Mouse (Mus musculus): ENCODE measurements around the gene Amigo1.
"Not testable (repeated sequence)": the region's sequence is repeated elsewhere in the genome, so short reads cannot be mapped to it uniquely, and the experiment has no call there.

The Amigo1 gene

DNA sequence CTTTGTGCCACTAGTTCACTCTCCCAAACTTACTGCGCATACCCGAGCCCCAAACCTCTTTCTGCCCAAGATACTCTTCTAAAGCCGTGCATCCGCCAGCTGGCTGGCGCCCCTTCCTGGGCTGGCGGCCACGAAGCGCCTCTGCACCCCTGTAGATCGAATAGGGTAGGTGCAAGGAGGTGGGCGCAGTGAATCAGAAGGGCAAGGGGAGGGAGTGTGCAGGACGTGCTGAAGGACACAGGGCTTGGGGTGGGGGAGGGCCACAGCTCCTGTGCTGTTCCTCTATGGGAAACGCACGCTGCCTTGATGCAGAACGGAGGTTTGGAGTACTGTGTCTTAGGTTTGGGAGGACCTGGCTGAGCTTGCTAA is 24.6 kb downstream of the Amigo1 start, which contains the start of gene Atxn7l2:
Atxn7l2 (minus strand) TSS at position 164 of the 369 bp plus-strand sequence.
- DNase-seq: no peak

DNA sequence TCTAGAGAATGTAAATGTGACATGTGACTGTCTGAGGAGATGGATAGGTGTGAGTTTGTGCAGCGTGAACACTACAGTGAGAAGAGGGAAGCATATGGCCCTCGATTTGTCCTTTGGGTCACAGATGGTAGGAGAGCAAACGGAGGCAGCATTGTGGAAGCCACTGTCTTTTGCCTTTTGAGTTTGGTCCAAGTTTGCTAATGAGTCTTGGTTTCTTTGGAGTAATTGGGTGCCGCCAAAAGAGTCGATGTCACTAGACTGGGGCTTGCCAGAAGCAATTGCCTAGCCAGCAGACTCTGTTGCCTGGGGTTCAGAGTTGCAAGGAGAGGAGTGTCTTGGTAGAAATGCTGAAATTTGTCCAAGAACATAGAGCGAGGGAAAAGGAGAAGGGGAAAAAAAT is 25.7 kb downstream of the Amigo1 start:
- no peak for DNase-seq

DNA sequence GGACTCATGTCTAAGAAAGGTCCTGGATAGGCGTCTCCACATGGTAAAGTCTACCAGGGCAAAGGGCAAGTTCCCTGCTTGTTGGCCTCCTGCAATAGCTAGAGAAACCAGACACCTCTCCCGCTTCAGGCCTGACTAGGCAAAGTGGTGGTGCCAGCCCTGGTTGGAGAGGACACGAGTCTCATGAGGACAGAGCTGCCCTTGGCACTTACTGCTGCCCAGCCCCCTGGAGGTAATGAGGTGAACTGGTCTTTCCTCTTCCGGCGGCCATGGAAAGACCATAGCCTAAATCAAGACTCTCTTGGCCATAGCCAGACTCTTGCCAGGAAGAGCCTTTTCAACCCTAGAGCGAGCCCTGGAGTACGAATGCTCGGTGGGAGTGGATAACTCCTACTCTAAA is 26.3 kb downstream of the Amigo1 start:
- peak; percentile 28 for DNase-seq

DNA sequence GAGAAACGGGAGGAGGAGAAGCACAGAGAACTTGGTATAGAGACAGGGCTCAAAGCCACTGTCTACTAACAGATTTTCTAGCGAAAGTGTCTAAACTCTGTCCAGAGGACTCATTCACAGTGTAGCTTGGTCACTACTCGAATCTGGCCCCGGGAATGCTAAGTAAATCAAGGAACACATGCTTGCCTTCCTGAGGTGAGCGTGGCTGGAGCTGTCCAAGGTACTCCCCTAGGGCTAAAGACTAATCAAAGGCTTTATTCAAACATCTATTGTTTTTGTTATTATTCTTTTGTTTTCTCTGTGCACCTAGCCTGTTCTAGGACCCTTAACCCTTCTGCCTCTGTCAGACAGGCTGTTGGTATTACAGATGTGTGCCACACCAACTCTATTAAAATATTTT is 28.6 kb downstream of the Amigo1 start:
- no peak for DNase-seq

DNA sequence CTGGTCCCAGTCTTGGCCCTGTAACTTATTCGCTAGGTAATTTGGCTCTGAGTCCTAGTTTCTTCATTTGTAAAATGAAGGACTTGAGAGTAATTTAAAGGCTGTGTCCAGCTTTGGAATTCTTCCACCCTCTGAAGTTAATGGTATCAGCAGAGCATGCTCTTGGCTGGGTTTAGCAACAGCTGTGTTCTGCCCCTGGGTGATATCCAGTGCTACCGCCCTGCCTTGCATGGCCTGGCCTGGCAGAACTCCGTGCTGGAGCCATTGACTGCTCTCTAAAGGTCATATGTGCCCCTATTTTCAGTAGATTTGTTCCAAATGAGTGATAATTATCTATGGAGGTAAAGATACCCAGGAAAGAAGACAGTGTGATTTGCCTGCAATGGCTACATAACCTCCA is 34.5 kb downstream of the Amigo1 start:
- no peak for DNase-seq

DNA sequence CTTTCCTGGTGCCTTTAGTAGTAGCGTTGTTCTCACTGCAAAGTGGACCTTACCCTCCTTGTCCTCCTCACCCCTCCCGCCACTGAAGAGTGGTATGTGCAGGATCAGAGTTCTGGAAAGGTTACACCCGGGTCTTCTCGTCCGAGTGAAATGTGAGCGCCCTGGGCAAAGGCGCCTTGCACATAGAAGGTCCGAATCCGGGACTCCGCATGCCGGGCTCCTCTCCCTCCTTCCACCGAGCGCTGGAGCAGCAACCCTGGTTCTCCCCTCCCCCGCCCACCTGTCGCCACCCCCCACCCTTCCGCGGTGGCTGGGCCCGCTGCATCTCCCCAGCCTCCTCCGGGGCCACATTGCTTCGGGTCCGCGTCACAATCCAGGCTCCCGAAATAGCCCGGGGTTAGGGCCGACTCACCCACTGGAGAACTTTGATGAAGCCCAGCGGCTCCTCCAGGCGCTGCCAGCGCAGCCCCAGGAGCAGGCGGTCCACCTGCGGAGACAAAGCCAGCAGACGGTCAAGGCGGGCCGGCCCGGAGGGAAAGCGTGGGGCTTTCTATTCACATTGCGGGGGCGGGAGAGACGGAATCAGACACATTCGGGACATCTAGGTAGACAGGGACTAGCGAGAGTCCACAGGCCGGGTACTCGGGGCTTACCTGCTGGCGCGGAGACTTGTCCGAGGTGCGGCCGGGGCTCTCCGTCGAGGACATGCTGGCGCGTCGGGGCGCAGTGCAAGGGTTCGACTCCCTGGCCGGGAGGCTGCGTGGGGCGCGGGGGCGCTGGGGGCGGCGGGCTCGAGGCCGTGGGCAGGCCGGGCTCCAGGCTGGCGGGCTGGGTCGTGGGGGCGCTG is 39.8 kb downstream of the Amigo1 start:
- DNase-seq: peak; percentile 71

DNA sequence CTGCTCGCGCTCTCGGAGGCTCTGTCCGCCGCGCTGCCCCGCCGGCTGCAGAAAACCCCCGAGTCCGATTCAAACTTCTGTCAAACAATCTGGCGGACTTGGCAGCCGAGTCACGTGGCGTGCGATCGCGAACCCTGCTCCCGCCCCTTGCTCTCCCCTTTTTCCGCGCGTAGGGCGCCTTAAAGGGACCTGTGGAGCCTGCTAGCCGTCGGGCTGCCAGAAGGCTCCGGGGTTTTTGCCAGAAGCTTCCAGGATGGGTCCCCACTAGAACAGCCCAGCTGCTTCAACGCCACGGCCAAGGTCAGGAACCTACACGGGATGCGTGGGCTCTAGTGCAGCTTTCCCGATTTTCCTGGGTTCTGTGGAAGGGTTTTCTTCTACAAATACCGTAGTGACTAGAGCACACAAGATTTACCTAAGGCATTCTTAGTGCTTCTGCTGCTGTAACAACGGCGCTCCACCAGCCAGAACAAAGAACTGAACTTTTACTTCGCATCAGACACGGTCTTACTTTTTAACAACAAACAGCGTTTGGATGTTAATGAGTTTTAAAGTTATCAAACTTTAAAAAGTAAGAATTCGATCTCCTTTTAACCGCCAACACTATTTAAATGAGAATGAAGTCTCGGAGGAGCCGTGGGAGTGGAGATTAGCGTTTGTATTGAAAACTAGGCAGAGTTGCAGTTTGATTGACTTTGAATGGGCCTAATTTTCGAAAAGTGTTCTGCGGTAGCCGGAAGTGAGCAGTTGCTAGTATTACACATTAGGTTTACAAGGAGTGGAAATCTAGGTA is 40.6 kb downstream of the Amigo1 start, which contains the start of gene Sypl2:
Sypl2 (minus strand) TSS at position 91 of the 793 bp plus-strand sequence.
- peak; percentile 83 for DNase-seq

DNA sequence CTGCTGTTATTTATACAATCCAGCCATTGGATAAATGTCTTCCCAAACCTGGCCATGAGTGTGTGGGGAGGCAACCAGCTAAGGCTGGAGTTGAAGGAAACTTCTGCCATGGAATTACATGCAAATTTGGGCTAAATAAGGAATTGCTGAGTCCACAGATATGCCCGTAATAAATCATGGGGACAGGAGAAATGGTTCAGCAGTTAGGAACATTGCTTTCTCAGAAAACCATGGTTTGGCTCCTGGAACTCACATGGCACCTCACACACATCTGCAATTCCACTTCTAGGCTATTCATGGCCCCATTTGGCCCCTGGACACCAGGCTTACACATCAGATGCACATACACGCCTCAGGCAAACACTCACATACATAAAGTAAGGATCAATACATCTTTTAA is 41.4 kb downstream of the Amigo1 start:
- DNase-seq: no peak

DNA sequence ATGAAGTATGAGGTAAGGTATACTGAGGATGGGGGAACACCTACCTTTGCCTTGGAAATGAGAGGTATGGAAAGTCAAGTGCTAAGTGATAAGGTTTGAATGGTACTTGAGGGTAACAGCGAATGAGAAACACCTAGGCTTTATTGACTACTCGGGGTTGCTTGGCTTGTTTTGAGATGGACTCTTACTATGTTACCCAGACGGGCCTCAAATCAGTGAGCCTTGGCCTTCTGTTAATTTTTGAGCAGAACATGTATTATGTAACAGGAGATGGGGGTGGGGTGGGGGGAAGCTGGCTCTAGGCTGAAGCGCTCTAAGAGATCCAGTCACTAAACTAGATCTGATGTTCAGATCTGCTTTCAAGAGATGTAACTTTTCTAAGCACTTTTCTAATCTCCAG is 45.5 kb downstream of the Amigo1 start:
- DNase-seq: no peak

DNA sequence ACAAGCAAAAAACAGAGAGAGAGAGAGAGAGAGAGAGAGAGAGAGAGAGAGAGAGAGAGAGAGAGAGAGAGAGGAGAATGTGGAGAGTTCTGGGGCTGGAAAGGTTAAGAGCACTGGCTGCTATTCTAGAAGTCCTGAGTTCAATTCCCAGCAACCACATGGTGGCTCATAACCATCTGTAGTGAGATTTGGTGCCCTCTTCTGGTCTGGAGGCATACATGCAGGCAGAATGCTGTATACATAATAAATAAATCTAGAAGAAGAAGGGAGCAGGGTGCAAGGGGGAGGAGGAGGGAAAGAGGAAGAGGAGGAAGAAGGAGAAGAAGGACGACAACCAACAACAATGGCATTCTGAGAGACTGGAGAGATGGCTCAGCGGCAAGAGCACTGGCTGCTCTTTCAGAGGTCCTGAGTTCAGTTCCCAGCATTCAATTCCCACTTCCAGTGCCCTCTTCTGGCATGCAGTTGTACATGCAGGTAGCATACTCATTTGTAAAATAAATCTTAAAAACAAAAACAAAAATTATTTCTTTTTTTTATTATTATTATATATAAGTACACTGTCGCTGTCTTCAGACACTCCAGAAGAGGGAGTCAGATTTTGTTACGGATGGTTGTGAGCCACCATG is 51.5 kb downstream of the Amigo1 start:
- DNase-seq: not testable (repeated sequence)

DNA sequence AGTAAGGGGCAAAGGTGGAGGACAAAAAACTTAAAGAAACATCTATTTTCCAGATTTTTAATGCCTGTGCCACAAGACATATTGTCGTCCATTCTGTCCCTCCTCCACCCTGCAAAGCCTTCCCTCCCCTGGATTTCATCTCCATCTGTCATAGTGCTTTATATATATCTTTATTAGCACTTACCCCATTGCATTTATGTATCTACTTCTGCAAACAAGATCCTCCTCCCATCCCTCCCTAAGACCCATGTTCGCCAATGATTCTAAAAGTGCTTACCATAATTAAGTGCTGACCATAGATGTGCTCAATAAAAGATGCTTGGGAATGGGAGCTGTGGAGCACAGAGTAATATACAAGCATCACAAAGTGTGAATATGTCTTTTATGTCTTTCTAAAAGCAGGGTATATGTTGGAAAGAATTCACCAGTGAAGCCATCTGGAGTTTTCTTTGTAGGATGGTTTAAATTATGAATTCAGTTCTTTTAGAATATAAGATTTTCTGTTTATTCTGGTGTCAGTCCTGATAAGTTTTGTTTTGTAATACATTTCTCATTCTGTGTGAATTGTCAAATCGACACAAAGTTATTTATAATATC is 55.2 kb downstream of the Amigo1 start:
- no peak for DNase-seq
